Comparison of ENCODE assay signal across 13 mouse cellular contexts in the genomic region with DNA sequence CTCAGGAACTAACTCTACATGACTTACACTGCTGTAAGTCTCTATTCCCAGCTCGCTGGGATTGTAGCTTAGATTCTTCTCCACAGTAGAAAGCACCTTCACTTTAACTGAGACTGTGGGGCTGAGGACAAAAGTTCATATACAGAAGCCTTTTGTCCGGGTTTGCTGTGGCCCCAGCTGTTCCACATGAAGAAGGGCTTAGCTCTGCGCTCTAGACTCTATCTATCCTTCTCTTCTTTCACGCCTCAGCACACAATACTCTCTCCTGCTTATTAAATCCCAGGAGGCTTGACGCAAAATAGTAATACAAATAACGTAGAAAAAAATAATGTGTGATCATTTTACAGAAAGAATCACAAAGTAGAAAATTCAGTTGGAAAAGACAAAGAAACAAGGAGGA.
DNase-seq lines count a peak whose midpoint lies in the region; ATAC-seq and TF ChIP-seq lines count a peak whose summit lies in the region.
"Had no signal": no experiment of that assay in that cellular context is flagged by ENCODE, and none has a peak within 500 bp of the region (broad histone marks: within the 10 kb centered on the region; RNA-seq: fewer than 3 reads in every experiment).

No protein-coding gene starts in this region.

- H3K4me2 ChIP-seq in forebrain, embryonic 14.5 days (ENCODE audit: low read length), result peak overlapping the region; percentile 41
- H3K4me2 ChIP-seq in midbrain, embryonic 13.5 days (replicated peaks), result peak overlapping the region; percentile 32
- H3K4me2 ChIP-seq: liver, embryonic 13.5 days; stomach, embryonic 15.5 days had no signal

- TF ChIP-seq CTCF in brain, embryonic 14.5 days (IDR thresholded peaks at IDR 0.05; ENCODE audit: borderline replicate concordance, extremely low read depth, insufficient read depth, insufficient read length), result no peak

- no peaks in the 10 kb centered on the region for H3K36me3 ChIP-seq in forebrain, embryonic 14.5 days (ENCODE audit: control insufficient read depth, insufficient read depth, low read length)
- H3K36me3 ChIP-seq in midbrain, embryonic 13.5 days, result no peaks in the 10 kb centered on the region
- H3K36me3 ChIP-seq: liver, embryonic 13.5 days; stomach, embryonic 15.5 days had no signal

- no peaks in the 10 kb centered on the region for H3K9me3 ChIP-seq in forebrain, embryonic 14.5 days (replicated peaks; ENCODE audit: control insufficient read depth, low read length)
- H3K9me3 ChIP-seq in midbrain, embryonic 13.5 days, result no peaks in the 10 kb centered on the region
- H3K9me3 ChIP-seq: liver, embryonic 13.5 days; stomach, embryonic 15.5 days had no signal

- H3K9ac ChIP-seq in forebrain, embryonic 14.5 days (ENCODE audit: low read length), result peak overlapping the region; percentile 35; the same call in 1 of the 2 replicates
- H3K9ac ChIP-seq in midbrain, embryonic 13.5 days (replicated peaks), result no peak overlapping the region
- H3K9ac ChIP-seq: liver, embryonic 13.5 days; stomach, embryonic 15.5 days had no signal

- H3K27me3 ChIP-seq in forebrain, embryonic 14.5 days (replicated peaks; ENCODE audit: control insufficient read depth, insufficient read depth, low read length), result 0 out of 2 replicates have a peak, but pooled peaks cover 3% of the 10 kb centered on the region
- no peaks in the 10 kb centered on the region for H3K27me3 ChIP-seq in midbrain, embryonic 13.5 days
- H3K27me3 ChIP-seq: liver, embryonic 13.5 days; stomach, embryonic 15.5 days had no signal

- DNase-seq in embryo, embryonic 10.5 days (ENCODE audit: low spot score), result peak; percentile 4
- no peak for DNase-seq in embryo, embryonic 10 days (ENCODE audit: low spot score)
- DNase-seq in brain, embryonic 14.5 days (ENCODE audit: low read depth), result peak; percentile 58
- DNase-seq in forebrain, embryonic 14.5 days (ENCODE audit: low spot score), result peak; percentile 34
- no peak for DNase-seq in adrenal gland, adult 2 months
- DNase-seq in kidney, postnatal 25 days, result no peak
- DNase-seq: heart, postnatal 4 days; liver, embryonic 13.5 days; right cerebral cortex, postnatal 14 days; thymus, postnatal 4 days had no signal

- H3K4me1 ChIP-seq in forebrain, embryonic 14.5 days (ENCODE audit: control insufficient read depth, insufficient read depth, low read length), result no peaks in the 10 kb centered on the region; the same call in 1 of the 2 replicates
- peaks cover 14% of the 10 kb centered on the region; the same call in 1 of the 2 replicates for H3K4me1 ChIP-seq in midbrain, embryonic 13.5 days (replicated peaks)
- H3K4me1 ChIP-seq: liver, embryonic 13.5 days; stomach, embryonic 15.5 days had no signal

- no peak overlapping the region for H3K27ac ChIP-seq in forebrain, embryonic 14.5 days (ENCODE audit: low read depth, low read length)
- H3K27ac ChIP-seq in midbrain, embryonic 13.5 days, result peak overlapping the region; percentile 78; the same call in 1 of the 2 replicates
- H3K27ac ChIP-seq: liver, embryonic 13.5 days; stomach, embryonic 15.5 days had no signal

- peak overlapping the region; percentile 7; the same call in 1 of the 2 replicates for H3K4me3 ChIP-seq in forebrain, embryonic 14.5 days (ENCODE audit: low read depth, low read length)
- H3K4me3 ChIP-seq in midbrain, embryonic 13.5 days (replicated peaks), result no peak overlapping the region
- H3K4me3 ChIP-seq: liver, embryonic 13.5 days; stomach, embryonic 15.5 days had no signal

- whole genome bisulfite sequencing in forebrain, embryonic 14.5 days, result 5% methylated on average over 6 of the region's 6 CpGs
- 35% methylated on average over 6 of the region's 6 CpGs for WGBS in midbrain, embryonic 13.5 days

- 0 out of 2 replicates have a peak, but pooled peaks have one; percentile 40 for ATAC-seq in forebrain, embryonic 14.5 days
- ATAC-seq in midbrain, embryonic 13.5 days, result 0 out of 2 replicates have a peak, but pooled peaks have one; percentile 48
- ATAC-seq in granulocyte monocyte progenitor cell, adult 5-6 weeks (replicated peaks; ENCODE audit: poor library complexity, severe bottlenecking), result no peak

- no peak for TF ChIP-seq POLR2A in brain, embryonic 14.5 days (IDR thresholded peaks at IDR 0.05; ENCODE audit: borderline replicate concordance, extremely low read depth, insufficient read depth, insufficient read length, poor library complexity, severe bottlenecking)

Comparison
In these comparisons a context has a peak if more than half of its experiments do, and no peak if none do; other contexts are left out.
1. DNase-seq: peak in embryo, embryonic 10.5 days (single experiment), brain, embryonic 14.5 days (single experiment) and forebrain, embryonic 14.5 days (single experiment); none in embryo, embryonic 10 days (single experiment), adrenal gland, adult 2 months (single experiment) and kidney, postnatal 25 days (0 of 2).